ENCODE assay signal across 17 mouse cellular contexts in the genomic region with DNA sequence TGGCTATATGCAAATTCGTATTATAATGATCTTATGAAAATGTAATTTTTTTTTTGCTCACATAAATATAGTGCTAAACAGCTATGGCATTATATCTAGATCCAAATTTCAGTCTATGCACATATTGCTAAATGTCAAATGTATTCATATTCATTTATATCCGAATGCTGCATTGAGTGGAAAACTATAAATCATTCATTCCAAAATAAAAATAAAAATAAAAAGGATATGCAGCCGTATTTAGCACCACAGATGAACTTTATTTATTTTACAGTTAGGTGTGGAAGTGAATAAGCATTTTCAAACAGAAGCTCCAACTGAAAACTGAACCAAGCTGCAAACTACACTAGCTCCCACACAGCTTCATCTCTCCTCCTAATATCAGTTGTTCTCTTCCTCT. TPM values are rescaled to one million over a fixed set of nuclear protein-coding genes. Genes with fewer than 3 reads are reported as not detected.
DNase-seq lines count a peak whose midpoint lies in the region; ATAC-seq lines count a peak whose summit lies in the region.
"Had no signal": no experiment of that assay in that cellular context is flagged by ENCODE, and none has a peak within 500 bp of the region (broad histone marks: within the 10 kb centered on the region; RNA-seq: fewer than 3 reads in every experiment).

No protein-coding gene starts in this region.

- no peak for DNase-seq in frontal cortex, adult 2 months (ENCODE audit: extremely low spot score in 1 of 2, low spot score in 1 of 2)
- DNase-seq in brain, embryonic 18.5 days (ENCODE audit: low read depth, low spot score), result peak; percentile 61
- DNase-seq in hindbrain, embryonic 11.5 days (ENCODE audit: low spot score), result no peak
- DNase-seq: adrenal gland, adult 2 months; adrenal gland, postnatal 10 days; adrenal gland, postnatal 25 days; cerebellum, adult 11 months; cerebellum, adult 18-20 months; cerebellum, adult 8-10 months; cerebellum, adult 9-11 months; cerebellum, postnatal 14 days had no signal

- no peaks in the 10 kb centered on the region for H3K36me3 ChIP-seq in forebrain, embryonic 16.5 days (ENCODE audit: control insufficient read depth, insufficient read depth)
- H3K36me3 ChIP-seq in forebrain, embryonic 13.5 days (ENCODE audit: poor library complexity, severe bottlenecking), result no peaks in the 10 kb centered on the region
- H3K36me3 ChIP-seq in hindbrain, embryonic 11.5 days (ENCODE audit: control insufficient read depth, insufficient read depth, low read length), result no peaks in the 10 kb centered on the region
- H3K36me3 ChIP-seq: embryonic facial prominence, embryonic 10.5 days; embryonic facial prominence, embryonic 12.5 days had no signal

- no peak overlapping the region for H3K9ac ChIP-seq in forebrain, embryonic 16.5 days (replicated peaks; ENCODE audit: low read depth, low read length)
- no peak overlapping the region for H3K9ac ChIP-seq in forebrain, embryonic 13.5 days
- no peak overlapping the region for H3K9ac ChIP-seq in hindbrain, embryonic 11.5 days (ENCODE audit: low read depth, low read length)
- H3K9ac ChIP-seq: embryonic facial prominence, embryonic 12.5 days had no signal

- peak; percentile 48 for ATAC-seq in forebrain, embryonic 16.5 days
- no peak; the same call in 1 of the 2 replicates for ATAC-seq in forebrain, embryonic 13.5 days
- peak; percentile 29; the same call in 1 of the 2 replicates for ATAC-seq in frontal cortex, adult (ENCODE audit: low TSS enrichment)
- no peak for ATAC-seq in hindbrain, embryonic 11.5 days (ENCODE audit: low FRiP score)
- ATAC-seq: forebrain, embryonic 14.5 days had no signal

- H3K9me3 ChIP-seq in forebrain, embryonic 16.5 days (ENCODE audit: control insufficient read depth, low read length), result no peaks in the 10 kb centered on the region
- no peaks in the 10 kb centered on the region for H3K9me3 ChIP-seq in forebrain, embryonic 13.5 days (replicated peaks)
- H3K9me3 ChIP-seq in hindbrain, embryonic 11.5 days (ENCODE audit: control insufficient read depth, low read length), result no peaks in the 10 kb centered on the region
- H3K9me3 ChIP-seq: embryonic facial prominence, embryonic 10.5 days; embryonic facial prominence, embryonic 12.5 days had no signal

- peaks cover 7% of the 10 kb centered on the region for H3K4me1 ChIP-seq in forebrain, embryonic 16.5 days (replicated peaks; ENCODE audit: control insufficient read depth, insufficient read depth, low read length)
- H3K4me1 ChIP-seq in forebrain, embryonic 13.5 days, result peaks cover 9% of the 10 kb centered on the region
- H3K4me1 ChIP-seq in hindbrain, embryonic 11.5 days (replicated peaks; ENCODE audit: control insufficient read depth, insufficient read depth, low read length), result no peaks in the 10 kb centered on the region
- H3K4me1 ChIP-seq: embryonic facial prominence, embryonic 10.5 days; embryonic facial prominence, embryonic 12.5 days had no signal

- H3K4me2 ChIP-seq in forebrain, embryonic 16.5 days (ENCODE audit: low read length), result no peak overlapping the region
- no peak overlapping the region for H3K4me2 ChIP-seq in forebrain, embryonic 13.5 days
- H3K4me2 ChIP-seq in hindbrain, embryonic 11.5 days (replicated peaks; ENCODE audit: low read depth, low read length), result no peak overlapping the region
- H3K4me2 ChIP-seq: embryonic facial prominence, embryonic 12.5 days had no signal

- H3K27me3 ChIP-seq in forebrain, embryonic 16.5 days (replicated peaks; ENCODE audit: control insufficient read depth, insufficient read depth, low read length), result no peaks in the 10 kb centered on the region
- no peaks in the 10 kb centered on the region for H3K27me3 ChIP-seq in forebrain, embryonic 13.5 days
- H3K27me3 ChIP-seq in hindbrain, embryonic 11.5 days (ENCODE audit: control insufficient read depth, insufficient read depth, low read length), result no peaks in the 10 kb centered on the region
- H3K27me3 ChIP-seq: embryonic facial prominence, embryonic 12.5 days had no signal

- peak overlapping the region; percentile 42 for H3K27ac ChIP-seq in forebrain, embryonic 16.5 days (ENCODE audit: low read length)
- no peak overlapping the region for H3K27ac ChIP-seq in forebrain, embryonic 13.5 days
- no peak overlapping the region for H3K27ac ChIP-seq in hindbrain, embryonic 11.5 days (ENCODE audit: low read depth, low read length)
- H3K27ac ChIP-seq: embryonic facial prominence, embryonic 10.5 days; embryonic facial prominence, embryonic 12.5 days had no signal

- WGBS in forebrain, embryonic 16.5 days, result 71% methylated on average over 3 of the region's 3 CpGs
- 94% methylated on average over 3 of the region's 3 CpGs for WGBS in forebrain, embryonic 13.5 days
- 91% methylated on average over 3 of the region's 3 CpGs for WGBS in hindbrain, embryonic 11.5 days

- H3K4me3 ChIP-seq in forebrain, embryonic 16.5 days (replicated peaks; ENCODE audit: low read length), result no peak overlapping the region
- no peak overlapping the region for H3K4me3 ChIP-seq in forebrain, embryonic 13.5 days
- no peak overlapping the region for H3K4me3 ChIP-seq in hindbrain, embryonic 11.5 days (ENCODE audit: low read depth, low read length)
- H3K4me3 ChIP-seq: embryonic facial prominence, embryonic 10.5 days; embryonic facial prominence, embryonic 12.5 days had no signal

RNA-seq across cellular contexts. Expression of a gene that starts 45.5 kb away (rescaled TPM):
- polyA plus RNA-seq in forebrain, embryonic 16.5 days (2015; fragmentation: Nextera tagmentation; extraction: Ambion mirVana), result 17.1 and 19.8 TPM in 2 replicates
- 9.2 and 10.0 TPM in 2 replicates for polyA plus RNA-seq in forebrain, embryonic 13.5 days (2015; fragmentation: Nextera tagmentation; extraction: Ambion mirVana)
- 33.5 and 36.6 TPM in 2 replicates for polyA plus RNA-seq in frontal cortex, adult 2 months (2012; rRNA removed)
- 18.0 and 19.2 TPM in 2 replicates for polyA plus RNA-seq in hindbrain, embryonic 11.5 days (2014; fragmentation: Nextera tagmentation; extraction: Ambion mirVana)

Comparison
In these comparisons a context has a peak if more than half of its experiments do, and no peak if none do; other contexts are left out.
1. ATAC-seq: peak in forebrain, embryonic 16.5 days (single experiment) and frontal cortex, adult (single experiment); none in forebrain, embryonic 13.5 days (single experiment) and hindbrain, embryonic 11.5 days (single experiment).